Mouse (Mus musculus) midbrain, embryonic 12.5 days (tissue): ENCODE results near the gene Fdx1. TPM values are rescaled to one million over a fixed set of nuclear protein-coding genes. Genes with fewer than 3 reads are reported as not detected.

ENCODE experiments used
- ATAC-seq: fragments of 200-750 bp; cut with Nextera tagmentation; 2 replicates; pipeline ENCODE4 v1.8.0; 2017; ENCODE audit warnings: low read depth, moderate TSS enrichment, moderate library complexity; ENCODE audit not compliant: low FRiP score
- H3K27ac ChIP-seq: fragments of 300-500 bp; sonication (generic); replicated peaks from 2 replicates; pipeline ENCODE4 v1.5.1; 2016; ENCODE audit warnings: mild to moderate bottlenecking
- H3K27me3 ChIP-seq: fragments of 300-500 bp; sonication (generic); 2 replicates; pipeline ENCODE4 v1.6.1; 2016; ENCODE audit warnings: mild to moderate bottlenecking
- H3K36me3 ChIP-seq: fragments of 300-500 bp; sonication (generic); 2 replicates; pipeline ENCODE4 v1.6.1; 2016
- H3K4me1 ChIP-seq: fragments of 300-500 bp; sonication (generic); 2 replicates; pipeline ENCODE4 v1.6.1; 2016
- H3K4me2 ChIP-seq: fragments of 300-500 bp; sonication (generic); replicated peaks from 2 replicates; pipeline ENCODE4 v1.6.1; 2016; ENCODE audit warnings: mild to moderate bottlenecking, moderate library complexity
- H3K4me3 ChIP-seq: fragments of 300-500 bp; sonication (generic); 2 replicates; pipeline ENCODE4 v1.5.1; 2016; ENCODE audit warnings: mild to moderate bottlenecking
- H3K9ac ChIP-seq: fragments of 300-500 bp; sonication (generic); replicated peaks from 2 replicates; pipeline ENCODE4 v1.6.1; 2016; ENCODE audit warnings: mild to moderate bottlenecking, moderate library complexity
- H3K9me3 ChIP-seq: fragments of 300-500 bp; sonication (generic); 2 replicates; pipeline ENCODE4 v1.6.1; 2016; ENCODE audit warnings: mild to moderate bottlenecking
- WGBS: fragments of 180-500 bp; shearing (Covaris S2); methylation state at CpG from one replicate; pipeline ENCODE4 v1.1.7; 2016; 5-methylcytosine and 5-hydroxymethylcytosine counted together
- polyA plus RNA-seq: library from polyadenylated mRNA; unstranded; fragments of >200 nt; fragmentation: Nextera tagmentation; extraction: Ambion mirVana; gene quantifications from 2 replicates; pipeline ENCODE4 v1.2.1, GENCODE M21; 2016

Gene Fdx1
- polyA plus RNA-seq, 1 experiment from 2014 or later: 55.5 TPM

DNA sequence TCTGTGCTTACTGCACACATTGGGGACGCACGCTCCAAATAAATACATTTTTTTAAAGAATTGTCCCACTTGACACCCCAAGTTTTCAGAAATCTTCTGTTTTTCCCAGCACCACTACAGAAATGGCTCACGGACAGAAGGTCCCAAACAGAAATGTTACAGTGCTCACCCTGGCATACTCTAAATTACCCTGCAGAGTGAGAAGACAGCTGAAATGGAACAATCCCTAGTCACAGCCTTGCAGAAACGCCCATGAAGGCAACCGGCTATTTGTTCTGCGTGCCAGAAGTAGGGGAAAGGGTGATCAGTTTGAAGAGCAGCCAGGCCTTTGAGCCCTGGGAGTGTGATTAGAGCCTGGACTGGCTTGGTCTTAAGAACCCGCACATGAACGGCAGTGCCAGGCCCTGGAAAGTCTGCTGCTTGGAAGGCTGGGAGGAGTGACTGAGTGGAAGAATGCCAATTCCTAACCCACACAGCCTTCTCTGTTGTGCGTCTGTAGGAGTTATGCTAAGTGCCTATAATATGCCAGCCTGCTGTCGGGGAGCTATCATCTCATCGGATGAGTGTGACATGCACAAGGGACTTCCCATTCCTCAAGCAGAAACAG lies 22.2 kb upstream of the Fdx1 start:
- ATAC-seq: no peak
- Histone ChIP-seq H3K4me2 (no peak overlapping the region), H3K36me3 (no peaks in the 10 kb centered on the region), H3K9me3 (no peaks in the 10 kb centered on the region), H3K9ac (no peak overlapping the region), H3K4me1 (no peaks in the 10 kb centered on the region), H3K4me3 (no peak overlapping the region), H3K27me3 (no peaks in the 10 kb centered on the region), H3K27ac (no peak overlapping the region)
- WGBS: 84% methylated on average over 11 of the region's 11 CpGs

DNA sequence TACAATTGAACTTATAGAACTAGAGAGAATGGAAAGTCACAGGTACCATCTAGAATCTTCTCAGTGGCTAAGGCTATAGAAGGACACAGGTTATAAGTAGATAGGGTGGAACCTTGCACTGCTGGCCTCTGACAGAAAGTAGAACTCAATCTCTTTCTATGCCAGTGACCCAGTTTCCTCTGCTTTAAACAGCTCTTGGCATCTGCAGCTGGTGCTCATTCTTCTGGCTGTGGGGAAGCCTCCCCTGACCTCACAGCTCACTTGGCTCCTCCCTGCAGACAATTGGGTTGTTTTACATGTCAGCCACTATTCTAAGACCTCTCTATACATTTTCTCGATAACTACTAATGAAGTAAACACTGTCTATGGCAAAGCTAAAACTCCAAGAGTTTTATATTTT lies 17.8 kb upstream of the Fdx1 start:
- Histone ChIP-seq H3K4me3 (no peak overlapping the region), H3K9ac (no peak overlapping the region), H3K4me2 (no peak overlapping the region), H3K27me3 (no peaks in the 10 kb centered on the region), H3K4me1 (no peaks in the 10 kb centered on the region), H3K27ac (no peak overlapping the region), H3K36me3 (no peaks in the 10 kb centered on the region), H3K9me3 (no peaks in the 10 kb centered on the region)
- WGBS: 89% methylated on average over 1 of the region's 1 CpGs
- ATAC-seq: no peak

DNA sequence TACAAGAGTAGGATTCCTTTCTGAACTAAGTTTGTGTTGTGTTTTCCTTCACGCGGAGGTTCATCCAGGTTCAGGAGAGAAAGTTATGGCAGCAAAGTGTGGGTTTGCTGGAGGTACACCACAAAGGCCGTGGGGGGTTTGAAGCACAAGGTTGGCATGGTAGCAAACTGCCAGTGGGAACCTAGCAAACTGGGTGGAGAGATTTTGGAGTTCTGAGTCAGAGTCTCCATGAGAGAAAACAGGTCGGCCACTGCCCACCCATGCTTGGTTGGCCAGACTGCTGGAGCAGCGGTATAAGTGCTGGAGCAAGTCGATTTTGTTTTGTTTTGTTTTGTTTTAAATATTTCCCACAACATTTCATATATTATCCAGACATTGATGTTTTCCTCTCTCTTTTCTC lies 15.9 kb upstream of the Fdx1 start:
- Histone ChIP-seq H3K4me2 (no peak overlapping the region), H3K9ac (no peak overlapping the region), H3K27me3 (no peaks in the 10 kb centered on the region), H3K27ac (no peak overlapping the region), H3K4me1 (no peaks in the 10 kb centered on the region), H3K36me3 (no peaks in the 10 kb centered on the region), H3K4me3 (no peak overlapping the region), H3K9me3 (no peaks in the 10 kb centered on the region)
- ATAC-seq: no peak
- WGBS: 96% methylated on average over 6 of the region's 6 CpGs

DNA sequence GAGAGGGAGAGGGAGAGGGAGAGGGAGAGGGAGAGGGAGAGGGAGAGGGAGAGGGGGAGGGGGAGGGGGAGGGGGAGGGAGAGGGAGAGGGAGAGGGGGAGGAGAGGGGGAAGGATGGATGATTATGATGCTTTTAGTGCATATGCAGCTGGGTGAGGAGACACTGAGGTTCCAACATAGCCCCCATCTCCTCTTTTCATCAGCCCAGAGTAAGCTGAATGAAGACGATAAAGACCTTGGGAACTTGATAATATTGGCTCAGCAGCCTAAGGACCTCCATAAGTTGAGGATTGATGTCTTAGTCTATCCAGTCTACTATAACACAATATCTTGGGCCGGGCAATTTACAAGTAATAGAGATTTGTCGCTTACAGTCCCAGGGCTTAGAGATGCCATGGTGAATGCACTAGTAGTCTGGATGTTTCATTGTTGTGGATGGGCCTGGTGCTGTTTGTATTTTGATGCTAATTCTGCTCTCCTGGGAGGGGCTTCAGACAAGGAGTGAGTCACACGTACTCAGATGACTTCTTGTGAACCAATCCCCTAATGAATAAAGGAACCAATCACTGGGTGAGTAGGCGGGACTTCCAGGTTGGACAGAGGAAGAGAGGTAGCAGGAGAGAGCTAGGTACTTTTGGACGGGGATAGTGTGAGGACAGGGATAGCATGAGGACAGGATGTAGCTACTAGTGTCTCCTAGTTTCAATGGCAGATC lies 15.3 kb upstream of the Fdx1 start:
- H3K27ac ChIP-seq: no peak overlapping the region
- H3K9ac ChIP-seq: no peak overlapping the region
- H3K4me1 ChIP-seq: no peaks in the 10 kb centered on the region
- no peaks in the 10 kb centered on the region for H3K36me3 ChIP-seq
- no peak for ATAC-seq
- no peaks in the 10 kb centered on the region for H3K27me3 ChIP-seq
- H3K4me3 ChIP-seq: no peak overlapping the region
- no peaks in the 10 kb centered on the region for H3K9me3 ChIP-seq
- WGBS: 88% methylated on average over 6 of the region's 6 CpGs
- no peak overlapping the region for H3K4me2 ChIP-seq

- ATAC-seq: peak; percentile 72
- Histone ChIP-seq H3K36me3 (no peaks in the 10 kb centered on the region), H3K4me3 (no peak overlapping the region), H3K9ac (no peak overlapping the region), H3K4me2 (no peak overlapping the region), H3K4me1 (no peaks in the 10 kb centered on the region), H3K9me3 (no peaks in the 10 kb centered on the region), H3K27ac (no peak overlapping the region), H3K27me3 (no peaks in the 10 kb centered on the region)
- WGBS: 47% methylated on average over 5 of the region's 5 CpGs
These were observed 14.2 kb upstream of the Fdx1 start for GRCm38 (mm10) chr9:51977439-51978000.

GRCm38 (mm10) chr9:51974871-51975270 lies 11.5 kb upstream of the Fdx1 start:
- H3K36me3 ChIP-seq: no peaks in the 10 kb centered on the region
- H3K9ac ChIP-seq: no peak overlapping the region
- no peak overlapping the region for H3K4me2 ChIP-seq
- ATAC-seq: no peak
- no peak overlapping the region for H3K27ac ChIP-seq
- WGBS: 89% methylated on average over 4 of the region's 4 CpGs
- H3K27me3 ChIP-seq: no peaks in the 10 kb centered on the region
- no peaks in the 10 kb centered on the region for H3K9me3 ChIP-seq
- no peak overlapping the region for H3K4me3 ChIP-seq
- H3K4me1 ChIP-seq: no peaks in the 10 kb centered on the region

DNA sequence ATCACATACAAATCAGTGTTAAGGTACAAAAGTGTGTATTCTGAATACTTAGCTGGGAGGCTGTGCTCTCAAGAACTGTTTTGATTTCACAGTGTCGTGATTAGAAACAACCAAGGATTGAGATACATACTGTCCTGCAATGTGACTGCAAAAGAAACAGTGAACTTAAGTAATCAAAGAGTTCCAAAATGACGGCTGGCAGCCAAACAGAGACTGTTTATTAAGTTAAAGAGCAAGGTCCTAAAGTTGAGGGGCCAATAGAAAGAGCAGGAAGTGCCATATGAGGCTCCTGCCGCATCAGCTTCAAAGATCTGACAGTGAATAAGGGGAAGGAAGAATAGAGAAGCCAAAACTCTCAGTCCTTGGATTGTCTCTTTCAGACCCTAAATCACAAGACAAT lies 10.5 kb upstream of the Fdx1 start:
- Histone ChIP-seq H3K27ac (no peak overlapping the region), H3K27me3 (no peaks in the 10 kb centered on the region), H3K4me1 (no peaks in the 10 kb centered on the region), H3K4me2 (no peak overlapping the region), H3K36me3 (no peaks in the 10 kb centered on the region), H3K4me3 (no peak overlapping the region), H3K9me3 (no peaks in the 10 kb centered on the region), H3K9ac (no peak overlapping the region)
- ATAC-seq: no peak
- WGBS: 73% methylated on average over 3 of the region's 3 CpGs

- Histone ChIP-seq H3K9me3 (no peaks in the 10 kb centered on the region), H3K4me1 (peaks cover 17% of the 10 kb centered on the region), H3K27ac (no peak overlapping the region), H3K9ac (no peak overlapping the region), H3K27me3 (0 out of 2 replicates have a peak, but pooled peaks cover 7% of the 10 kb centered on the region), H3K4me3 (no peak overlapping the region), H3K4me2 (no peak overlapping the region), H3K36me3 (no peaks in the 10 kb centered on the region)
- ATAC-seq: no peak
These were observed 3.0 kb upstream of the Fdx1 start for GRCm38 (mm10) chr9:51966373-51966772.

DNA sequence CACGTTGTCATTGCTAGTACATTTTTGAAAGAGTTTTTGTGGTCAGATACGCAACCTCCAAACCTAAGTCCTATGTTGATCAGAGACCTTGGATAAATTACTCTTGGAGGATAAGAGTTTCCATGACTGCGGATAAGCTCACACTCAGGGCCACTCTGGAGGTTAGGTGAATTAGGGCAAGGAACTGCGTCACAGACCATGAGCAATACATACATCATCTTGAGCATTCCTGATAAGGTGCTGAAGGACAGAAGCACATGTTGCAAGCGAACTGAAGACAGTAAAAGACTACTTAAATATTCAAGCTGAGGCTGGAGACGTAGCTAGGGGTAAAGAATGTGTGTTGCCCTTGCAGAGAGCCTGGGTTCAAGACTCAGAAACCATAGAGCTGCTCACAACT lies 754 bp upstream of the Fdx1 start:
- WGBS: 66% methylated on average over 6 of the region's 6 CpGs
- no peaks in the 10 kb centered on the region for H3K36me3 ChIP-seq
- H3K4me3 ChIP-seq: no peak overlapping the region
- H3K4me1 ChIP-seq: peaks cover 24% of the 10 kb centered on the region
- no peaks in the 10 kb centered on the region for H3K9me3 ChIP-seq
- H3K9ac ChIP-seq: no peak overlapping the region
- H3K27me3 ChIP-seq: 0 out of 2 replicates have a peak, but pooled peaks cover 7% of the 10 kb centered on the region
- no peak for ATAC-seq
- H3K4me2 ChIP-seq: no peak overlapping the region
- H3K27ac ChIP-seq: no peak overlapping the region

GRCm38 (mm10) chr9:51961190-51961909 lies 2.0 kb downstream of the Fdx1 start:
- peaks cover 24% of the 10 kb centered on the region for H3K4me1 ChIP-seq
- no peak overlapping the region for H3K9ac ChIP-seq
- no peak overlapping the region for H3K27ac ChIP-seq
- 0 out of 2 replicates have a peak, but pooled peaks cover 2% of the 10 kb centered on the region for H3K36me3 ChIP-seq
- H3K4me2 ChIP-seq: no peak overlapping the region
- WGBS: 56% methylated on average over 6 of the region's 6 CpGs
- no peaks in the 10 kb centered on the region for H3K9me3 ChIP-seq
- H3K4me3 ChIP-seq: no peak overlapping the region
- 0 out of 2 replicates have a peak, but pooled peaks cover 7% of the 10 kb centered on the region for H3K27me3 ChIP-seq
- ATAC-seq: no peak

DNA sequence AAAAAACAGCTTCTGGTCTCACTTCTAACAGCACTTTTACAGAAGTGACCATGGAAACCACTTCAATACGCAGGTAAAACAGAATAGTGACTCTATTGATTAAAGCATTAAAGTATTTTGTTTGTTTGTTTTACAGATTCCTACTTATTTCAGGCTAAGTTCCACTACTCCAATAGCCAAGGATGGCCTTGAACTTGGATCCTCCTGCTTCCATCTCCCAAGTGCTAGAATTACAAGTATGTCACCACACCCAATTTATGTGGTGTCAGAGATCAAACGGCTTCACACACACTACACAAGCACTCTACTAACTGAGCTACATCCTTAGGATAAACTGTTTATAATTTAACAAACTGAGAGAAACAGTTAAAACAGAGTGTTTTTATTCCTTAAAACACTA lies 3.0 kb downstream of the Fdx1 start:
- no peak for ATAC-seq
- Histone ChIP-seq H3K27me3 (0 out of 2 replicates have a peak, but pooled peaks cover 7% of the 10 kb centered on the region), H3K27ac (no peak overlapping the region)

DNA sequence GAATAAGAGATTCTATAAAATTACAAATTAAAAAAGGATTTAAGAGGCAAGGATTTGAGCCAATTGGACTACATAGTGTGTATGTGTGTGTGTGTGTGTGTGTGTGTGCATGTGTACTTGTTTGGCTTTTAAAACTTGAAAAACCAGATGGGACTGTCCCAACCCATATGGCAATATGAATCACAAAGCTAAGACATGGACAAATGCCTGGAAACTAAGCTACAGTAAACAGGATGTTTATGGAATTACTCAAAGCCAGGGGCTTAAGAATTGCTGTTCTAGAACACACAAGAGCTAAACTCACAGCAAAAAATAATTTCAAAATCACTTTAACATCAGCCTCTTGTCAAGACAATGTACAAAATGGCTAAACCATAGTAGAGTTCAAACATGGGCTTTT lies 4.4 kb downstream of the Fdx1 start:
- H3K36me3 ChIP-seq: peaks cover 18% of the 10 kb centered on the region
- no peak overlapping the region for H3K4me3 ChIP-seq
- no peak for ATAC-seq
- H3K9ac ChIP-seq: no peak overlapping the region
- H3K9me3 ChIP-seq: no peaks in the 10 kb centered on the region
- no peaks in the 10 kb centered on the region for H3K27me3 ChIP-seq
- H3K4me2 ChIP-seq: no peak overlapping the region
- no peak overlapping the region for H3K27ac ChIP-seq
- H3K4me1 ChIP-seq: peaks cover 24% of the 10 kb centered on the region

More for the DNA sequence above, 3.0 kb downstream of the Fdx1 start:
- Histone ChIP-seq H3K4me1 (peaks cover 24% of the 10 kb centered on the region), H3K36me3 (peaks cover 9% of the 10 kb centered on the region), H3K4me2 (no peak overlapping the region), H3K9ac (no peak overlapping the region), H3K9me3 (no peaks in the 10 kb centered on the region), H3K4me3 (no peak overlapping the region)
- 88% methylated on average over 2 of the region's 2 CpGs for WGBS
